Comparison of ENCODE assay signal across 29 mouse cellular contexts in genomic region chr12:53484924-53485323, GRCm38 (mm10).
"Had no signal": no experiment of that assay in that cellular context is flagged by ENCODE, and none has a peak within 500 bp of the region (broad histone marks: within the 10 kb centered on the region; RNA-seq: fewer than 3 reads in every experiment).

No protein-coding gene starts in this region.

- DNase-seq: gastrocnemius, postnatal 14 days; gastrocnemius, postnatal 36 days; heart, adult 18-20 months; heart, postnatal 14 days; heart, postnatal 36 days; kidney, adult 18-20 months; kidney, adult 8-10 months; kidney, postnatal 10 days; kidney, postnatal 25 days; kidney, postnatal 4 days; liver; liver, embryonic 13.5 days; liver, postnatal 0 days had no signal

- H3K4me1 ChIP-seq: heart, embryonic 10.5 days; heart, embryonic 13.5 days; heart, embryonic 15.5 days; hindbrain, embryonic 12.5 days; intestine, embryonic 15.5 days; limb, embryonic 10.5 days; limb, embryonic 12.5 days; liver, embryonic 13.5 days; liver, embryonic 15.5 days had no signal

- H3K27me3 ChIP-seq: heart, embryonic 13.5 days; heart, embryonic 15.5 days; hindbrain, embryonic 12.5 days; intestine, embryonic 15.5 days; limb, embryonic 12.5 days; liver, embryonic 13.5 days; liver, embryonic 15.5 days had no signal

- H3K4me2 ChIP-seq: heart, embryonic 13.5 days; heart, embryonic 15.5 days; hindbrain, embryonic 12.5 days; hindbrain, embryonic 14.5 days; intestine, embryonic 15.5 days; limb, embryonic 12.5 days; liver, embryonic 11.5 days; liver, embryonic 13.5 days; liver, embryonic 15.5 days had no signal

- H3K4me3 ChIP-seq: heart, embryonic 10.5 days; heart, embryonic 13.5 days; heart, embryonic 15.5 days; hindbrain, embryonic 10.5 days; hindbrain, embryonic 12.5 days; intestine, embryonic 15.5 days; layer of hippocampus, adult 2 months; left cerebral cortex, adult 2 months; limb, embryonic 10.5 days; limb, embryonic 12.5 days; liver, embryonic 13.5 days; liver, embryonic 15.5 days had no signal

- H3K36me3 ChIP-seq: heart, embryonic 10.5 days; heart, embryonic 13.5 days; heart, embryonic 15.5 days; hindbrain, embryonic 10.5 days; hindbrain, embryonic 12.5 days; intestine, embryonic 15.5 days; limb, embryonic 10.5 days; limb, embryonic 12.5 days; liver, embryonic 13.5 days; liver, embryonic 15.5 days had no signal

- H3K9me3 ChIP-seq: heart, embryonic 10.5 days; heart, embryonic 13.5 days; heart, embryonic 15.5 days; hindbrain, embryonic 10.5 days; hindbrain, embryonic 12.5 days; intestine, embryonic 15.5 days; limb, embryonic 10.5 days; limb, embryonic 12.5 days; liver, embryonic 13.5 days; liver, embryonic 15.5 days had no signal

- H3K27ac ChIP-seq: heart, embryonic 10.5 days; heart, embryonic 13.5 days; heart, embryonic 15.5 days; hindbrain, embryonic 10.5 days; hindbrain, embryonic 12.5 days; hindbrain, embryonic 14.5 days; intestine, embryonic 15.5 days; layer of hippocampus, adult 2 months; left cerebral cortex, adult 2 months; limb, embryonic 10.5 days; limb, embryonic 12.5 days; liver, embryonic 13.5 days; liver, embryonic 15.5 days had no signal

- ATAC-seq: hindbrain, embryonic 16.5 days; inflammation-experienced regulatory T-cells, adult 6 months; intestine, embryonic 15.5 days; intestine, postnatal 0 days; liver, postnatal 0 days had no signal

- H3K9ac ChIP-seq: heart, embryonic 13.5 days; heart, embryonic 15.5 days; hindbrain, embryonic 12.5 days; hindbrain, embryonic 14.5 days; intestine, embryonic 15.5 days; limb, embryonic 12.5 days; liver, embryonic 13.5 days; liver, embryonic 15.5 days; liver, postnatal 0 days had no signal
